Mouse (Mus musculus): ENCODE data around the gene Gls2. TPM values are rescaled to one million over a fixed set of nuclear protein-coding genes. Genes with fewer than 3 reads are reported as not detected.

Gls2 gene
- polyA plus RNA-seq, 1 experiment from 2014 or later = 1.1 TPM

- Histone ChIP-seq H3K9ac (ENCODE audit: low read length) (no peak overlapping the region; the same call in 1 of the 2 replicates), H3K27me3 (ENCODE audit: control insufficient read depth, insufficient read depth, low read length) (no peaks in the 10 kb centered on the region), H3K4me2 (ENCODE audit: low read length) (peak overlapping the region; percentile 48), H3K27ac (replicated peaks in 1 of 2; ENCODE audit: control insufficient read depth in 1 of 2, insufficient read depth in 1 of 2, low read depth in 2 of 2, low read length in 2 of 2) (peak overlapping the region; percentile 60 to 77), H3K4me1 (ENCODE audit: control insufficient read depth in 2 of 2, insufficient read depth in 2 of 2, low read length in 2 of 2) (peaks cover 4 to 5% of the 10 kb centered on the region in 2 experiments; a peak in 3 of 4 replicates), H3K36me3 (ENCODE audit: control insufficient read depth, insufficient read depth, low read length) (peaks cover 95% of the 10 kb centered on the region), H3K4me3 (ENCODE audit: control insufficient read depth in 1 of 2, insufficient read depth in 1 of 2, low read depth in 1 of 2, low read length in 2 of 2) (peak overlapping the region; percentile 9 to 21), H3K9me3 (ENCODE audit: control insufficient read depth, low read length) (no peaks in the 10 kb centered on the region)
- ATAC-seq (ENCODE audit: insufficient number of reproducible peaks, insufficient read depth, low FRiP score, low read depth) = peak; percentile 20; the same call in 1 of the 2 replicates
- WGBS = 74% methylated on average over 17 of the region's 17 CpGs
Measured at GRCm38 (mm10) chr10:128247020-128247732, 52.9 kb downstream of the Gls2 start.

- Histone ChIP-seq H3K4me3 (ENCODE audit: control insufficient read depth in 1 of 2, insufficient read depth in 1 of 2, low read depth in 1 of 2, low read length in 2 of 2) (no peak overlapping the region), H3K27ac (replicated peaks in 1 of 2; ENCODE audit: control insufficient read depth in 1 of 2, insufficient read depth in 1 of 2, low read depth in 2 of 2, low read length in 2 of 2) (no peak overlapping the region), H3K36me3 (ENCODE audit: control insufficient read depth, insufficient read depth, low read length) (peaks cover 73% of the 10 kb centered on the region), H3K4me1 (ENCODE audit: control insufficient read depth in 2 of 2, insufficient read depth in 2 of 2, low read length in 2 of 2) (no peaks in the 10 kb centered on the region), H3K9ac (ENCODE audit: low read length) (no peak overlapping the region), H3K9me3 (ENCODE audit: control insufficient read depth, low read length) (no peaks in the 10 kb centered on the region), H3K27me3 (ENCODE audit: control insufficient read depth, insufficient read depth, low read length) (no peaks in the 10 kb centered on the region), H3K4me2 (ENCODE audit: low read length) (no peak overlapping the region)
- 96% methylated on average over 12 of the region's 13 CpGs for WGBS
- no peak for ATAC-seq (ENCODE audit: insufficient number of reproducible peaks, insufficient read depth, low FRiP score, low read depth)
Measured at GRCm38 (mm10) chr10:128250565-128250964, 56.3 kb downstream of the Gls2 start.

- Histone ChIP-seq H3K9ac (ENCODE audit: low read length) (no peak within 1 kb of the TSS), H3K4me3 (ENCODE audit: control insufficient read depth in 1 of 2, insufficient read depth in 1 of 2, low read depth in 1 of 2, low read length in 2 of 2) (no peak within 1 kb of the TSS), H3K9me3 (ENCODE audit: control insufficient read depth, low read length) (no peaks in the 10 kb centered on the region), H3K27ac (replicated peaks in 1 of 2; ENCODE audit: control insufficient read depth in 1 of 2, insufficient read depth in 1 of 2, low read depth in 2 of 2, low read length in 2 of 2) (no peak within 1 kb of the TSS), H3K27me3 (ENCODE audit: control insufficient read depth, insufficient read depth, low read length) (no peaks in the 10 kb centered on the region), H3K4me1 (ENCODE audit: control insufficient read depth in 2 of 2, insufficient read depth in 2 of 2, low read length in 2 of 2) (no peaks in the 10 kb centered on the region), H3K36me3 (ENCODE audit: control insufficient read depth, insufficient read depth, low read length) (peaks cover 42% of the 10 kb centered on the region), H3K4me2 (ENCODE audit: low read length) (no peak within 1 kb of the TSS)
- 89% methylated on average over 4 of the region's 4 CpGs for WGBS
- ATAC-seq (ENCODE audit: insufficient number of reproducible peaks, insufficient read depth, low FRiP score, low read depth) = no peak
Measured at GRCm38 (mm10) chr10:128253677-128254255, 59.5 kb downstream of the Gls2 start, which contains the start of gene Apon. TSS of gene Apon (plus strand) at chr10:128254096.

- no peaks in the 10 kb centered on the region for H3K27me3 ChIP-seq (ENCODE audit: control insufficient read depth, insufficient read depth, low read length)
- H3K27ac ChIP-seq (replicated peaks in 1 of 2; ENCODE audit: control insufficient read depth in 1 of 2, insufficient read depth in 1 of 2, low read depth in 2 of 2, low read length in 2 of 2) = no peak overlapping the region
- H3K4me1 ChIP-seq (ENCODE audit: control insufficient read depth in 2 of 2, insufficient read depth in 2 of 2, low read length in 2 of 2) = no peaks in the 10 kb centered on the region
- H3K4me3 ChIP-seq (ENCODE audit: control insufficient read depth in 1 of 2, insufficient read depth in 1 of 2, low read depth in 1 of 2, low read length in 2 of 2) = no peak overlapping the region
- no peaks in the 10 kb centered on the region for H3K9me3 ChIP-seq (ENCODE audit: control insufficient read depth, low read length)
- no peak for ATAC-seq (ENCODE audit: insufficient number of reproducible peaks, insufficient read depth, low FRiP score, low read depth)
- WGBS = 80% methylated on average over 8 of the region's 8 CpGs
- H3K4me2 ChIP-seq (ENCODE audit: low read length) = no peak overlapping the region
- H3K36me3 ChIP-seq (ENCODE audit: control insufficient read depth, insufficient read depth, low read length) = peaks cover 21% of the 10 kb centered on the region
- H3K9ac ChIP-seq (ENCODE audit: low read length) = no peak overlapping the region
Measured at GRCm38 (mm10) chr10:128255925-128256324, 61.7 kb downstream of the Gls2 start.

- no peak overlapping the region for H3K27ac ChIP-seq (replicated peaks in 1 of 2; ENCODE audit: control insufficient read depth in 1 of 2, insufficient read depth in 1 of 2, low read depth in 2 of 2, low read length in 2 of 2)
- H3K36me3 ChIP-seq (ENCODE audit: control insufficient read depth, insufficient read depth, low read length) = peaks cover 17% of the 10 kb centered on the region
- no peak overlapping the region for H3K4me2 ChIP-seq (ENCODE audit: low read length)
- H3K9me3 ChIP-seq (ENCODE audit: control insufficient read depth, low read length) = no peaks in the 10 kb centered on the region
- H3K9ac ChIP-seq (ENCODE audit: low read length) = no peak overlapping the region
- no peak overlapping the region for H3K4me3 ChIP-seq (ENCODE audit: control insufficient read depth in 1 of 2, insufficient read depth in 1 of 2, low read depth in 1 of 2, low read length in 2 of 2)
- H3K4me1 ChIP-seq (ENCODE audit: control insufficient read depth in 2 of 2, insufficient read depth in 2 of 2, low read length in 2 of 2) = no peaks in the 10 kb centered on the region
- H3K27me3 ChIP-seq (ENCODE audit: control insufficient read depth, insufficient read depth, low read length) = no peaks in the 10 kb centered on the region
- WGBS = 85% methylated on average over 8 of the region's 8 CpGs
- ATAC-seq (ENCODE audit: insufficient number of reproducible peaks, insufficient read depth, low FRiP score, low read depth) = no peak
Measured at GRCm38 (mm10) chr10:128256328-128256727, 62.1 kb downstream of the Gls2 start.

GRCm38 (mm10) chr10:128258953-128259352 is 64.7 kb downstream of the Gls2 start:
- no peak overlapping the region for H3K4me2 ChIP-seq (ENCODE audit: low read length)
- no peak overlapping the region; a peak in 1 of 4 replicates for H3K27ac ChIP-seq (replicated peaks in 1 of 2; ENCODE audit: control insufficient read depth in 1 of 2, insufficient read depth in 1 of 2, low read depth in 2 of 2, low read length in 2 of 2)
- no peak overlapping the region for H3K9ac ChIP-seq (ENCODE audit: low read length)
- no peaks in the 10 kb centered on the region for H3K9me3 ChIP-seq (ENCODE audit: control insufficient read depth, low read length)
- H3K4me1 ChIP-seq (ENCODE audit: control insufficient read depth in 2 of 2, insufficient read depth in 2 of 2, low read length in 2 of 2) = peaks cover 0 to 4% of the 10 kb centered on the region in 2 experiments; a peak in 1 of 4 replicates
- no peaks in the 10 kb centered on the region for H3K36me3 ChIP-seq (ENCODE audit: control insufficient read depth, insufficient read depth, low read length)
- H3K27me3 ChIP-seq (ENCODE audit: control insufficient read depth, insufficient read depth, low read length) = no peaks in the 10 kb centered on the region
- H3K4me3 ChIP-seq (ENCODE audit: control insufficient read depth in 1 of 2, insufficient read depth in 1 of 2, low read depth in 1 of 2, low read length in 2 of 2) = no peak overlapping the region
- ATAC-seq (ENCODE audit: insufficient number of reproducible peaks, insufficient read depth, low FRiP score, low read depth) = no peak
- 75% methylated on average over 4 of the region's 4 CpGs for WGBS

Measured in heart, embryonic 14.5 days (tissue).